Mouse (Mus musculus) kidney, adult 9 months (tissue): ENCODE measurements around the gene Zfp97.
A peak's percentile ranks its signal among the peaks of the same experiment; 100 is the strongest.
"Not testable (repeated sequence)": the region's sequence is repeated elsewhere in the genome, so short reads cannot be mapped to it uniquely, and the experiment has no call there.

Experiments used
- DNase-seq: peaks from one replicate; pipeline ENCODE4 v3.0.0; 2022

Gene Zfp97

DNA sequence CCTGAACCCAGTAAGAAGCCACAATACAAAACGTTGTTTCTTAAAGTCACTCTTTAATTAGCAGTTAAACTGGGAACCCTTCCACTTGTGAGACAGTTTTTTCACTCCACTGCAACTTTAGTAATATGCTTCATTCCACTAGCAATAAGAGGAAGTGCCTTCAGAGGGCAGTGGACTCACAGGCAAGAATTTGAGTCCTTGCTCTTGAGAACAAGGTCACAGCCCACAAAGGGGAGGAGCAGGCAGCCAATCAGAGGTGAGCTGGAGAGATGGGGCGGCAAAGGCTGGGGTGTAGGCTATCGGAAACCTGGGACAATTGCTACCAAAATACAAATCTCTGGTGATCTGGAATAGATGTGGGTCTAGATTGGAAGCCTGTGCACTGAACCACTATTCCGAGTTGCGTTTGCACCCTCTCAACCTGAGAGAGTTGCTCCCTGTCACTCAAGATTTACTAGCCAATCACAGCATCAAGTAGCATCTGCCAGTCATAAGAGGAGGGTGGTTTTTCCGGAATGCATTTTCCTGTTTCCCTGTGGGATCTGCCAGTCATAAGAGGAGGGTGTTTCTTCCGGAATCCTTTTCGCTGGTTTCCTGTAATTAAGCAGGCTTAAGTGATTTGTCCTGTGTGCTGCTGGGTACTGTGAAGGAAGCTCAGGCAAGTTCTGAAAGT, at the start of gene Zfp97:
Gene Zfp97, plus strand, starts transcription at position 586 of the 673 bp plus-strand sequence.
- not testable (repeated sequence) for DNase-seq

DNA sequence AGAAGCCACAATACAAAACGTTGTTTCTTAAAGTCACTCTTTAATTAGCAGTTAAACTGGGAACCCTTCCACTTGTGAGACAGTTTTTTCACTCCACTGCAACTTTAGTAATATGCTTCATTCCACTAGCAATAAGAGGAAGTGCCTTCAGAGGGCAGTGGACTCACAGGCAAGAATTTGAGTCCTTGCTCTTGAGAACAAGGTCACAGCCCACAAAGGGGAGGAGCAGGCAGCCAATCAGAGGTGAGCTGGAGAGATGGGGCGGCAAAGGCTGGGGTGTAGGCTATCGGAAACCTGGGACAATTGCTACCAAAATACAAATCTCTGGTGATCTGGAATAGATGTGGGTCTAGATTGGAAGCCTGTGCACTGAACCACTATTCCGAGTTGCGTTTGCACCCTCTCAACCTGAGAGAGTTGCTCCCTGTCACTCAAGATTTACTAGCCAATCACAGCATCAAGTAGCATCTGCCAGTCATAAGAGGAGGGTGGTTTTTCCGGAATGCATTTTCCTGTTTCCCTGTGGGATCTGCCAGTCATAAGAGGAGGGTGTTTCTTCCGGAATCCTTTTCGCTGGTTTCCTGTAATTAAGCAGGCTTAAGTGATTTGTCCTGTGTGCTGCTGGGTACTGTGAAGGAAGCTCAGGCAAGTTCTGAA, 57.7 kb downstream of the Zfp97 start:
- not testable (repeated sequence) for DNase-seq

DNA sequence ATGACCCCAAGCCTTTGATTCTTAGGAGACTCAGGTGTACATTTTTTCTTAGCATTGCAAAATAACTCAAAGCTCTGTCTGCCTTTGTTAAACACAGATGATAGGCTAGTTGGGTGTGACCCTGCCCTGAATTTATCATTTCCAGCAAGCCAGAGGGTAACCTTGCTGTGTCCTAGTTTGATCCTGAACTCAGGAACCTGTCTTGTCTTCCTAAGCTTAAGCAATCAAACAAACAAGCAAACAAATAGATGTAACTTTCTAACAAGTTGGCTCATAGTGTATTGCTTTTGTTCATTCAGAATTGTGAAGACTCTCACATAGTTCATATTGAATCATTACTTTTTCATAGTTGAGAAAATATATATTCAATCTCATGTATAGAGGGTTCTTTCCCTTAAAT, 73.5 kb downstream of the Zfp97 start:
- DNase-seq, result not testable (repeated sequence)

DNA sequence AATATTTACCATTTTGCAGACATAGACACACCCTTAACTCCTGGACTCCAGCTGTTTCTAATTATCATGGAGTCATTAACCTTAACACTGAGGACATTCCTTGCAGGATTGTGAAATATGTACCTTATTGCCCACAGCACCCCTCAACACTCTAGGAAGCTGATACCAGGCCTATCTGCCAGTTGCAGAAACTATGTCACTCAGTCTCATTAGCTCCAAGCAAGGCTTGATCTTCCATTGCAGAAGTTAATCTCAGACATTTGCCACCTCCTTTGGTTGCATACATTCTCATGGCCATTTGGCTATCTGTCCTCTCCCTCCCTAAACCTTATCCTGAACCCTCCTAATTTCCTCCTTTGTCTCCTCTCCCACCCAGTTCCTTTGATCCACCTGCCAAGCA, 74.0 kb downstream of the Zfp97 start:
- DNase-seq, result no peak

DNA sequence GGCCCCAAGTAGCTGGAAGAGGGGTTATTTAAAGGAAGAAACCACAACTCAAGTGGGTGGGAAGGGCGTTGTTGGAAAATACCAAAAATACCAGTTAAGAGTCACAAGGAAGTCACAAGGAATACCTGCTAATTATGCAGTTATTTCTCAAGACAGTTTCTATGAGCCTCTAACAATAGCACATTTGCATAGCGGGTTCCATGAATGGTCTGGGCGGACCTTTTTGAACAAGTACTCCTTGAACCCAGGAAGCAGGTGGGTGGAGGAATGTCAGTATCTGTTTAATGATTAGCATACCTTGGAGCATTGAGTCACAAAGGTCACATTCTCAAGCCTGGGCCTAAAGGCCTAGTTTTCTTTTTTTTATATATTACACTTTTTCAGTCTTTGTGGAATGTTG, 74.9 kb downstream of the Zfp97 start:
- DNase-seq, result peak; percentile 30
